Mouse (Mus musculus) brain, embryonic 14.5 days (tissue): ENCODE data around the gene Rpl39. TPM values are rescaled to one million over a fixed set of nuclear protein-coding genes. Genes with fewer than 3 reads are reported as not detected.

Experiments used
- DNase-seq: peaks from one replicate; pipeline ENCODE4 v3.0.0-alpha.2; 2011; ENCODE audit warnings: low read depth
- CTCF ChIP-seq: fragments of 200-500 bp; IDR thresholded peaks from 2 replicates; pipeline ENCODE4 v1.5.1; 2012; ENCODE audit warnings: inconsistent platforms, mild to moderate bottlenecking, moderate library complexity, borderline replicate concordance; ENCODE audit not compliant: insufficient read depth, insufficient read length; ENCODE audit errors: extremely low read depth
- POLR2A ChIP-seq: fragments of 200-500 bp; IDR thresholded peaks from 2 replicates; pipeline ENCODE4 v1.6.1; 2012; ENCODE audit warnings: mild to moderate bottlenecking, inconsistent platforms, borderline replicate concordance; ENCODE audit not compliant: poor library complexity, insufficient read depth, insufficient read length, severe bottlenecking; ENCODE audit errors: extremely low read depth
- polyA plus RNA-seq: library from polyadenylated mRNA; depleted of rRNA; stranded (reverse); fragments of >200 nt; gene quantifications from 2 replicates; pipeline ENCODE4 v1.2.3, GENCODE M21; 2012; rRNA removed

Rpl39 gene
- polyA plus RNA-seq, 1 experiment = 425 TPM

- no peak for TF ChIP-seq POLR2A
- TF ChIP-seq CTCF = no peak
- peak; percentile 18 for DNase-seq
These were observed 36.0 kb downstream of the Rpl39 start for GRCm38 (mm10) chrX:37048890-37049823.

GRCm38 (mm10) chrX:37048066-37048889 is 36.9 kb downstream of the Rpl39 start, which contains the start of gene Sowahd:
Sowahd (plus strand) TSS chrX:37048845.
- no peak for TF ChIP-seq POLR2A
- TF ChIP-seq CTCF = no peak
- DNase-seq = no peak

- peak; percentile 58 for DNase-seq
- TF ChIP-seq CTCF (peak; percentile 74; the same call in 1 of the 2 replicates), POLR2A (no peak)
These were observed 42.5 kb downstream of the Rpl39 start for GRCm38 (mm10) chrX:37042726-37043125.

Other genes with a start within 250 kb of the Rpl39 start
- gene Ube2a, start 211.5 kb downstream of the Rpl39 start, polyA plus RNA-seq = 41.7 and 43.8 TPM in 2 replicates
- 11.5 and 14.7 TPM in 2 replicates for gene C330007P06Rik, start 211.3 kb downstream of the Rpl39 start, polyA plus RNA-seq
- 9.4 and 15.1 TPM in 2 replicates for gene Nkrf, start 182.5 kb downstream of the Rpl39 start, polyA plus RNA-seq
- 54.2 and 61.6 TPM in 2 replicates for gene Sept6, start 93.6 kb downstream of the Rpl39 start, polyA plus RNA-seq
- gene Sowahd, start 36.6 kb downstream of the Rpl39 start, polyA plus RNA-seq = not detected in 2 replicates
- 31.2 and 37.8 TPM in 2 replicates for gene Upf3b, start 24.9 kb upstream of the Rpl39 start, polyA plus RNA-seq
- gene Nkap, start 41.4 kb upstream of the Rpl39 start, polyA plus RNA-seq = 6.8 and 14.4 TPM in 2 replicates
- 0.14 and 0.46 TPM in 2 replicates for gene Akap14, start 83.4 kb upstream of the Rpl39 start, polyA plus RNA-seq
- 363 and 455 TPM in 2 replicates for gene Ndufa1, start 105.8 kb upstream of the Rpl39 start, polyA plus RNA-seq
- 8.3 and 10.6 TPM in 2 replicates for gene Rnf113a1, start 105.8 kb upstream of the Rpl39 start, polyA plus RNA-seq
- gene Gm9, start 125.6 kb upstream of the Rpl39 start, polyA plus RNA-seq = not detected in 2 replicates
- not detected in 2 replicates for gene Rhox1, start 136.9 kb upstream of the Rpl39 start, polyA plus RNA-seq
- not detected in 2 replicates for gene Rhox2a, start 159.6 kb upstream of the Rpl39 start, polyA plus RNA-seq
- not detected in 2 replicates for gene Rhox3a, start 164.5 kb upstream of the Rpl39 start, polyA plus RNA-seq
- not detected in 2 replicates for gene Rhox4a, start 179.9 kb upstream of the Rpl39 start, polyA plus RNA-seq